Mouse (Mus musculus): Measurements from ENCODE around the gene Hbq1a. TPM values are rescaled to one million over a fixed set of nuclear protein-coding genes. Genes with fewer than 3 reads are reported as not detected.
"Not testable (repeated sequence)": the region's sequence is repeated elsewhere in the genome, so short reads cannot be mapped to it uniquely, and the experiment has no call there.

Gene Hbq1a
- 1.2 and 1.5 TPM in 2 replicates for polyA plus RNA-seq (2015; fragmentation: Nextera tagmentation; extraction: Ambion mirVana)

DNA sequence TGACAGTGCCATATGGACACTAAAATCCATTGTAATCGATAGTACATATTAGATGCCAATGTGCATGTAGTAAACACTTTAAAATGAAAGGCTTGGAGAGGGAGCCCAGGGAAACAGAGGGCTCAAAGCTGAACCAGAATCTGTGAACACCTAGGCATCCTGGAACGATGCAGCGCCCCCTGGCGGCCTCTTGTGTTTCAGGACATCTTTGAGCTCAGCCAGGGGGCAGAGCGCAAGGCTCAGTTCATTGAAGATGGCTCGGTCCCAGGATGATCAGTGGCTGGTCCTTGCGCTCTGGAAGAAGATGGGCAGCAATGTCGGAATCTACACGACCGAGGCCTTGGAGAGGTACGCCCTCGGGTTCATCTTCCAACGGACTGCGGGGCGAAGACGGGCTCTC lies at the start of gene Hbq1a:
TSS of gene Hbq1a (plus strand) at position 205 of the 400 bp plus-strand sequence.
- Histone ChIP-seq H3K4me3 (peak within 1 kb of the TSS; percentile 33), H3K4me2 (peak within 1 kb of the TSS; percentile 51)
- ATAC-seq (replicated peaks) = peak; percentile 72; the same call in 1 of the 2 replicates
- not testable (repeated sequence) for H3K27ac ChIP-seq; H3K9me3 ChIP-seq; H3K27me3 ChIP-seq (replicated peaks); H3K9ac ChIP-seq; H3K36me3 ChIP-seq (replicated peaks); H3K4me1 ChIP-seq
- WGBS = 5% methylated on average over 16 of the region's 16 CpGs

DNA sequence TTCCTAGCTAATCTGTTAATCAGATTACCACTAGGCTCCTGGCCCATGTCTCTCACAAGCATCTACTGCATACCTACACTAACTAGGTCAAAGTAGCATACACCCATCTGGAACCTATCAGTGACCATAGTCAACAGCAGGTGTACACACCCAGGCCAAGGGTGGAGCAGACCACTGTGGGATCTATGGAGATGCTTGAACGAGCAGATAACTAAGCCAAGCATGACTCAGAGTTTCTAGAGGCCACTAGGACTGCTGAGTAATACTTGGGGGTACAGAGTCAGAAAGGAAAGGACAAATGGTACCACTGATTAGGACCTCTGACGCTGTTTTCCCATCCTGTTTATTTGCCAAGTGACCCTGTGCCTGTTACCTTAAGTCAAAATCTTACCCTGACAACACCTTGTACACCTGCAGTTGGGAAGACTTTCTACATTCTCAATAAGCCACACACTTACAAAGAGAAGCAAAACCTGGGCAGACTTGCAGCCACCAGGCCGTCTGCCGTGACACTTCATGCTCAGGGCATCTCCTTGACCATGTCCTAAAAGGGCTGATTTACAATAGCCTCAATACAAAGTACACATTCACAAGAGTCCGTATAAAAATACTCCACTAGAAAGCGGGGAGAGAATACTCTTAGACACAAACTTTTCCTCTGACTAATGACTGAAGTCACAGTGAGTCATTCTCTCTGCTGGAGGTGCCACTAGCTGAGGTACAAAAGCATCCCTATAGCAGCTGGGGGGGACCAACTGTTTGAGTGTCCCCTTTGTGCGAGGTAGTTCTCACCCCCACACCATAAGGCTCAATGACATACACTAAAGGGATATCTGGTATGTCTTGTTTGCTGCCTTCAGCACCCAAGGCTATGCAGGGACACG lies 48.7 kb upstream of the Hbq1a start:
- Histone ChIP-seq H3K27ac (no peak overlapping the region), H3K4me3 (no peak overlapping the region), H3K27me3 (replicated peaks) (no peaks in the 10 kb centered on the region), H3K9me3 (no peaks in the 10 kb centered on the region), H3K36me3 (replicated peaks) (peaks cover 13% of the 10 kb centered on the region; the same call in 1 of the 2 replicates), H3K4me1 (no peaks in the 10 kb centered on the region), H3K4me2 (no peak overlapping the region), H3K9ac (no peak overlapping the region)
- no peak for ATAC-seq (replicated peaks)
- WGBS = 86% methylated on average over 8 of the region's 8 CpGs

DNA sequence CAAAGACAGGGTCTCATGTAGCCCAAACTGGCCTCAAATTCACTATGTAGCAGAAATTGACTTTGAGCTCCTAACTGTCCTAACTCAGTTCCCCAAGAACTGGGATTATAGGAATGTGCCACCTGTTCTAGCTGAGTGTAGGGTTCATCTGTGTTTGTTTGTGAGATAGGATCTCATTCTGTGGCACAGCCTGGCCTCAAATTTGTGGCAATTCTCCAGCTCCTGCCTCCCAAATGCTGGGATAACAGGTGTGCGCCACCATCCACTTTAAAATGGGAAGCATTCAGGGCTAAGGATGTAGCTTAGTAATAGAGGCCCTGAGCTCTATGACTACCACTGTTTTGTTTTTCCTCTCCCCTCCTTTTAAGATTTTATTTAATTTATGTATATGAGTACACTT lies 46.7 kb upstream of the Hbq1a start:
- no peak overlapping the region for H3K4me2 ChIP-seq
- H3K27me3 ChIP-seq (replicated peaks) = no peaks in the 10 kb centered on the region
- H3K9me3 ChIP-seq = no peaks in the 10 kb centered on the region
- H3K9ac ChIP-seq = no peak overlapping the region
- no peak overlapping the region for H3K27ac ChIP-seq
- no peak overlapping the region for H3K4me3 ChIP-seq
- WGBS = 92% methylated on average over 1 of the region's 1 CpGs
- no peaks in the 10 kb centered on the region for H3K4me1 ChIP-seq
- peaks cover 3% of the 10 kb centered on the region; the same call in 1 of the 2 replicates for H3K36me3 ChIP-seq (replicated peaks)
- no peak for ATAC-seq (replicated peaks)

DNA sequence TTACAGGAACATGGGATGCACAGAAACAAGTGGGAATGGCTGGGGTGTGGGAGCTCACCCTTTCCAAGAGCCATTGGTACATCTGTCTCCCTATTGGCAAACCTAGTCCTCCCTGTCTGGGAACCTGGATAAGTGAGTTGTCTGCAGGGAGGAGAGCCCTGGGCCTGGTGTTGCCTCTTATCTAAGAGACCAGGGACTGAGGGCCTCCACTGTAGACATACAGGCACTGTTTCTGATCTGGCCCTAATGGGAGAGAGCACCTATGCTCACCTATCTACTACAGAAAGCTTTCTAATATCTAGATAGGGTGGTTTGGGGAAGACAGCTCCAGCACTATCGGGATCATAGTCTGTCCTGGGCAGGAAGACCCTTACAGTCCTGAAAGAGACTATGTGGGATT lies 43.7 kb upstream of the Hbq1a start:
- 95% methylated on average over 1 of the region's 1 CpGs for WGBS
- H3K36me3 ChIP-seq (replicated peaks) = no peaks in the 10 kb centered on the region; the same call in 1 of the 2 replicates

DNA sequence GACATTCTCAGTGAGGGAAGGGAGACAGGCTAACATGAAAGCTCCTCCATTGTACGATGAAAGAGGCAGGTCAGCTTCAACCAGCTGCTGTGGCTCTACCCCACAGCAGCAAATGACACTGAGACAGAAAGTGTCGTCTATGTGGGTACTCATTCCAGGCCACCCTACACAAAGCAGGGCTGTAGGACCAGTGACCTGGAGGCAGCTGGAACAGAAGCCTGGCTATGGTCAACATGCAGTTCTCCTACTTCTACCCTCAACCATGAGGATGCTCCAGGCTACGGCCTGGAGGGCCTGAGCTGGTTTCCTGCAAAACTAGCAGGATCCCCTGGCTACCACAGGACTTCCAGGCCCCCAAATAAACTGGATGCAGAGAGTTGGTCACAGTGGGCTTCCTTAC lies 43.3 kb upstream of the Hbq1a start:
- ATAC-seq (replicated peaks) = no peak
- Histone ChIP-seq H3K9me3 (no peaks in the 10 kb centered on the region), H3K27me3 (replicated peaks) (no peaks in the 10 kb centered on the region), H3K4me1 (no peaks in the 10 kb centered on the region), H3K36me3 (replicated peaks) (no peaks in the 10 kb centered on the region; the same call in 1 of the 2 replicates), H3K4me2 (no peak overlapping the region), H3K27ac (no peak overlapping the region), H3K9ac (no peak overlapping the region), H3K4me3 (no peak overlapping the region)
- WGBS = 93% methylated on average over 3 of the region's 3 CpGs

More for the DNA sequence above, 43.7 kb upstream of the Hbq1a start:
- Histone ChIP-seq H3K27me3 (replicated peaks) (no peaks in the 10 kb centered on the region), H3K4me3 (no peak overlapping the region), H3K9me3 (no peaks in the 10 kb centered on the region), H3K4me2 (no peak overlapping the region), H3K27ac (no peak overlapping the region), H3K4me1 (no peaks in the 10 kb centered on the region), H3K9ac (no peak overlapping the region)
- ATAC-seq (replicated peaks) = no peak

DNA sequence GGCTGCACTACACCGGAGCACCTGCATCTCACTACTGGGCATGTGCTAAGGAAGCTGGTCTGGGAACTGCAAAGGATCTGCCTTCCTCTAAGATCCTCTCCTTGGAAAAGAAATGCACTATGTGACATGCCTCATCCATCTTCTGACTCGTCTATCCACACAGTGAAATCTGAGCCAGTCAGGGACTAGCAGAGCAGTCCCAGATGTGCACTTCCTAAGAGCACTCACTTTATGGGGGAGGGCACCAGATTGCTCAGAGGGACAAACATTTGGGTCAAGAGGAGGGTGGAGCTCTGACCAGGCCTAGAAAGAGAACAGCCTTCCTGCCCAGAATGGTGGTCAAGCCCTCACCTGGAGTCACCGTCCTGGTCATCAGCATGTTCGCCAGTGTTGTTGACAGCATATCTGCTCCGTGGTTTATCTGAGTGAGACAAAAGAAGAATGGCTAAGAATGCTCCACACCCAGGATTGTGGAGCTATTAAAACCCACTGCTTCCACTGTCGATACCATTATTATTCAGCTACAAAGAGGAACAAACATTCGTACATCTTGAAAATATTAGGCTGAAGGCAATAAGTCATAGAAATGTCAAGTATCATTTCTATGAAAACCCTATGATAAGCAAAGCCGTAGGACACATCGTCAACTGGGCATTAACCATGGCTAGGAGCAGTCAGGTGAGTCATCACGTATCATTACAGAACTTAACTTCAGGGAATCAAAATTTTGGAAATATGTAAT lies 37.0 kb upstream of the Hbq1a start:
- H3K4me2 ChIP-seq = no peak overlapping the region
- H3K9me3 ChIP-seq = no peaks in the 10 kb centered on the region
- peaks cover 9% of the 10 kb centered on the region for H3K4me1 ChIP-seq
- no peaks in the 10 kb centered on the region for H3K27me3 ChIP-seq (replicated peaks)
- no peak for ATAC-seq (replicated peaks)
- WGBS = 90% methylated on average over 10 of the region's 10 CpGs
- no peak overlapping the region for H3K4me3 ChIP-seq
- no peak overlapping the region for H3K9ac ChIP-seq
- no peaks in the 10 kb centered on the region for H3K36me3 ChIP-seq (replicated peaks)
- H3K27ac ChIP-seq = no peak overlapping the region

DNA sequence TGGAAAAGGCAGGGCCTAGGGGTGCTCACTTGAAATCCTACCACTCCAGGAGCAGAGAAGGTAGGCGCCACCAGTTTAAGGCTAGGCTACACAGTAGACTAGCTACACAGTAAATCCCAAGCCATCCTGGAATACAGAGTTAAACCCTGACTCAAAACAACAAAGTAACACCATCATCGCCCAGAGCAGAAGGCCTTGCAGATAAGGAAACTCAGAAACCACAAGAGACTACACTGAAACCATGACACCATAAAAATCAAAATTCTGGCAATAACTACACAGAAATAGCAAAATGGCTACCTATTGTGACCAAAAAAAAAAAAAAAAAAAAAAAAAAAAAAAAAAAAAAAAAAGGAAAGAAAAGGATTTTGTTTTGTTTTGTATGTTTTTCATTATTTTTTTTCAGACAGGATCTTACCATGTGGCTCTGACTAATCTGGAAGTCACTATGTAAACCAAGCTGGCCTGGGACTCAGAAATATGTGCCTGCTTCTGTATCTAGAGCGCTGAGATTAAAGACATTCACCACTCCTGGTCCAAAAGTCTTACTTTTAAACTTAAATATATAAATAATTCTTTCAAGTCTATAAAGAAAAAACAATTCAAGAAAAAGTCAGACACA lies 34.6 kb upstream of the Hbq1a start:
- no peak overlapping the region for H3K9ac ChIP-seq
- 93% methylated on average over 3 of the region's 3 CpGs for WGBS
- no peak overlapping the region for H3K27ac ChIP-seq
- no peak overlapping the region for H3K4me3 ChIP-seq
- H3K4me2 ChIP-seq = no peak overlapping the region
- no peaks in the 10 kb centered on the region for H3K36me3 ChIP-seq (replicated peaks)
- peaks cover 14% of the 10 kb centered on the region for H3K4me1 ChIP-seq
- no peak for ATAC-seq (replicated peaks)
- H3K9me3 ChIP-seq = no peaks in the 10 kb centered on the region
- no peaks in the 10 kb centered on the region for H3K27me3 ChIP-seq (replicated peaks)

DNA sequence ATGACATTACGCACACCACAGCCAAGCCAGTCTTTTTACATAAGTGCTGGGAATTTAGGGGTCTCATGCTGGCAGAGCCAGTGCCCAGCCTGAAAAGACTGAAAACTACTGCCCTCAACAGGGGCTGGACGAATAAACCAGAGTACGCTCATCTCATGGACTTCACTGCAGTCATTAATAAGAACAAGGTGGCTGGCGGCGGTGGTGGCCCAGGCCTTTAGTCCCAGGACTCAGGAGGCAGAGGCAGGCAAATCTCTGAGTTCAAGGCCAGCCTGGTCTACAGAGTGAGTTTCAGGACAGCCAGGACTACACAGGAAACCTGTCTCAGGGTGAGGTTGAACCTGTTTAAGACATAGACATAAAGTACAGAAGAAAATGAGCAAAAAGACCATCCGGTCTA lies 33.7 kb upstream of the Hbq1a start:
- Histone ChIP-seq H3K27me3 (replicated peaks) (no peaks in the 10 kb centered on the region), H3K4me2 (no peak overlapping the region), H3K27ac (no peak overlapping the region), H3K9ac (no peak overlapping the region), H3K9me3 (no peaks in the 10 kb centered on the region), H3K4me3 (no peak overlapping the region), H3K36me3 (replicated peaks) (no peaks in the 10 kb centered on the region), H3K4me1 (peaks cover 14% of the 10 kb centered on the region)
- ATAC-seq (replicated peaks) = no peak
- WGBS = 93% methylated on average over 6 of the region's 6 CpGs

DNA sequence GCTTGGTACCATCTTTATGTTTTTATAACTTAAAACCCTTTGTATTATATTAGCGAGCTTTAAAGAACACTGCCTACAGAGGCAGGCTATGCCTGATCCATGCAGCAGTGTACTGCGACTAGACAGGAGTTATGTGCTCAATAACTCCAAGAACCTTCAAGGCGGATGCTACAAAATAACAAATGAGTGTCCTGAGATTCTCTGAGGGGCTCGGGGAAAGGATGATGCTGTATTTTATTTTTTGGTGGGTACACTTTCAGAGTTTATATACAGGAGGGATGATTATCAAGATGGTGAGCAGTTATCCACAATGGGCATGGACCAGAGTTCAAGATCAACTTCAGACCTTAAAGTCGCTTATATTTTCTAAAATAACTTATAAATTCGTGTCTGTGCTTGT lies 33.1 kb upstream of the Hbq1a start:
- H3K9me3 ChIP-seq = no peaks in the 10 kb centered on the region
- H3K4me2 ChIP-seq = peak overlapping the region; percentile 54
- 0 out of 2 replicates have a peak, but pooled peaks have one; percentile 0 for ATAC-seq (replicated peaks)
- no peaks in the 10 kb centered on the region for H3K27me3 ChIP-seq (replicated peaks)
- peak overlapping the region; percentile 53 for H3K4me3 ChIP-seq
- peak overlapping the region; percentile 79 for H3K9ac ChIP-seq
- peak overlapping the region; percentile 93 for H3K27ac ChIP-seq
- WGBS = 28% methylated on average over 6 of the region's 6 CpGs
- H3K36me3 ChIP-seq (replicated peaks) = no peaks in the 10 kb centered on the region
- H3K4me1 ChIP-seq = peaks cover 14% of the 10 kb centered on the region

DNA sequence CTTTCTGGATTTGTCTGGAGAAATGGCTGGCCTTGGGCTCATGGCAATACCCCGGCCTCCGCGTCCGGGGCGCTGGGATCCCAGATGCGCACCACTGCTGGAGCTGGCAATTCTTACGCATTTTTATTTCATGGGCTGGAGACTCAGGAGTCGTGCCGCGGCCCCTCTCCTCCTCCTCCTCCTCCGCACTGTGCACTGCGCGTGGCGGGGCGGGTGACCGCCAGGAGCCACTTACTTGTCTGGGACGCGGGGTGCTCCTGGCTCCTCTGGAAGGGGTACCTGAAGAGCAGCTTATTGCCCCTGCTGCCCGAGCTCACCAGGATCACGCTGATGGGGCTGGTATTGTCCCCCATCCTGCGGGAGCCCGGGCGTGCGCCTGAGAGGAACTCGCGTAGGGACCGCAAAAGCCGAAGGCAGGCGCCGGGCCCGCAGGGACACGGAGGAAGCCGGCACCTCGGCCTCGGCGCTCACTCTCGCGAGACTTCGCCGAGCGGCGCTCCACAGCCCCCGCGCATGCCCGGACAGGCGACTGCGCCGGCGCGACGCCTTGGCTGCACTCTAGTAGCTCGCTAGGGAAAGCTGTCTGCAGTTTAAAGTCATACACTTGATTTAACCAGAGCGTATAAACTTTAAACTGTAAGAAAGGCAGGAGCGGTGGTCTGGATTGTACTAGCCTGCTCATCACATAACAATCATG lies 32.5 kb upstream of the Hbq1a start, which contains the start of gene Nprl3:
TSS of gene Nprl3 (minus strand) at position 520 of the 697 bp plus-strand sequence.
- Histone ChIP-seq H3K36me3 (replicated peaks) (no peaks in the 10 kb centered on the region), H3K4me2 (peak within 1 kb of the TSS; percentile 54), H3K27ac (peak within 1 kb of the TSS; percentile 93), H3K4me3 (peak within 1 kb of the TSS; percentile 53), H3K4me1 (peaks cover 14% of the 10 kb centered on the region), H3K27me3 (replicated peaks) (no peaks in the 10 kb centered on the region), H3K9me3 (no peaks in the 10 kb centered on the region), H3K9ac (peak within 1 kb of the TSS; percentile 79)
- ATAC-seq (replicated peaks) = peak; percentile 99
- WGBS = under 1% methylated on average over 49 of the region's 54 CpGs

DNA sequence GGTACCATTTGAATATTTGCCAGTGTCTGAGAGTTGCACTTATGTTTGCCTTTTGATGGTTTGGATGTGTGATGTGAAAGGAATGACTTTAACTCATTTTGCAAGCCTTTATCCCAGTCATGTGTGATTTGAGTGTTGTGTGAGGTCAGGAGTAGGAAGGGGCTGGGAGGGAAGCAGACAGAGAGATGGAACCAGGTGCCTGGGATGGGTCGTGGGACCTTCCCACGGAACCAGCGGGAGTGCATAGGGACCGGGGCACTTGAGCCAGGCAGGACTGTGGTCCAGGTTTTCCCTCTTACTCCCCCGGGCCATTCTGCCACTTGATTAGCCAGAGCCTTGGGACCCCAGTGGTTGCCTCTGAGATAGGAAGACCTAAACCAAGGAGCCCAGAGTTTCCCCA lies 31.9 kb upstream of the Hbq1a start:
- WGBS = 23% methylated on average over 5 of the region's 5 CpGs
- H3K27ac ChIP-seq = peak overlapping the region; percentile 93; the same call in 1 of the 2 replicates
- ATAC-seq (replicated peaks) = peak; percentile 62
- peak overlapping the region; percentile 54 for H3K4me2 ChIP-seq
- peak overlapping the region; percentile 42 for H3K9ac ChIP-seq
- no peaks in the 10 kb centered on the region for H3K36me3 ChIP-seq (replicated peaks)
- H3K27me3 ChIP-seq (replicated peaks) = no peaks in the 10 kb centered on the region
- H3K4me3 ChIP-seq = peak overlapping the region; percentile 53
- H3K4me1 ChIP-seq = peaks cover 14% of the 10 kb centered on the region
- H3K9me3 ChIP-seq = no peaks in the 10 kb centered on the region
